Mouse (Mus musculus): ENCODE results near the gene Pon1. TPM values are rescaled to one million over a fixed set of nuclear protein-coding genes. Genes with fewer than 3 reads are reported as not detected.

The Pon1 gene
- polyA plus RNA-seq, 2 experiments, result not detected

DNA sequence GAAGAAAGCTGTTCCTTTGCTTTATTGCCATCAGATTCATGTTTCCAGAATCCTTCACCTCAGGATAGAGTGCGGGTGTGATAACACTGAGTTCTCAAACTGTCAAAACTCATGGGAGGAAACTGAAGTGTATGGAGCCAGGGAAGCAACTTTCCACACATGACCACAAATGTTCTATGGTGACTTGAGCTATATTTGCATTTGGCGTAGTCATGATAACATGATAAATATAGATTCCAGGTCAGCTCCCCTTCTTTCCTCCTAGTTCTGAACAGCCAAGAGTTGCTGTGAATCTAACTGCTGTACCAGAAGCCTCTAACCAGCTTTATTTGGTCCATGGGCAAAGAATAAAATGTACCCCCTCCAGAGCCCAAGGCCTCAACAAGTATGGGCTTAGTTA is 41.6 kb downstream of the Pon1 start:
- whole genome bisulfite sequencing, result 79% methylated on average over 2 of the region's 2 CpGs
- H3K4me1 ChIP-seq (ENCODE audit: control insufficient read depth, insufficient read depth, low read length), result no peaks in the 10 kb centered on the region
- no peaks in the 10 kb centered on the region for H3K27me3 ChIP-seq (ENCODE audit: control insufficient read depth, insufficient read depth, low read length)
- no peaks in the 10 kb centered on the region for H3K9me3 ChIP-seq (ENCODE audit: control insufficient read depth, low read length)
- no peak for DNase-seq (ENCODE audit: low spot score)
- H3K4me3 ChIP-seq (replicated peaks; ENCODE audit: low read length), result no peak overlapping the region
- H3K36me3 ChIP-seq (ENCODE audit: control insufficient read depth, insufficient read depth, low read length), result no peaks in the 10 kb centered on the region
- H3K9ac ChIP-seq (ENCODE audit: low read depth, low read length, severe bottlenecking), result no peak overlapping the region
- H3K4me2 ChIP-seq (replicated peaks; ENCODE audit: low read depth, low read length, severe bottlenecking), result no peak overlapping the region
- no peak for TF ChIP-seq POLR2A (IDR thresholded peaks at IDR 0.05; ENCODE audit: borderline replicate concordance, extremely low read depth, insufficient read depth, insufficient read length)
- no peak for ATAC-seq (ENCODE audit: low FRiP score, low read depth)
- H3K27ac ChIP-seq (replicated peaks; ENCODE audit: low read depth, low read length), result no peak overlapping the region

DNA sequence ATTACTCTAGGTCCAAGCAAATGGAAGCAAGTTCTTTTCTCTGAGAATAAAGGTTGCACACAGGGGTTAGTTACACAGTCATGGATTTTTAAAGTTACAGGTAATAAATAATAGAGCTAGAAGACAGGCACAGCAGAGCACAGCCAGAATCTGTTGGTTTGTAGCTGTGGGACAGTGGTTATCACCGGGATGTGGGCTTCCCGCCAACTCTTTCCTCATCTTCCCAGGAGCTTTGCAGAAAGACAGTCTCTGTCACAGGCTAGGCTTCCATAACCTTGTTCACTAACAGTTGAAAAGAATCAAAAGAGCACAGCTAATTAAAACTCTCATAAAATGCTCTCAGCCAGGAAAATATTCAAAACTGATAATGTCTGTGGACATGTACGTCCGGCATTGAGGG is 42.6 kb downstream of the Pon1 start:
- WGBS, result 80% methylated on average over 4 of the region's 4 CpGs
- Histone ChIP-seq H3K27me3 (ENCODE audit: control insufficient read depth, insufficient read depth, low read length) (no peaks in the 10 kb centered on the region), H3K9ac (ENCODE audit: low read depth, low read length, severe bottlenecking) (no peak overlapping the region), H3K27ac (replicated peaks; ENCODE audit: low read depth, low read length) (no peak overlapping the region), H3K4me3 (replicated peaks; ENCODE audit: low read length) (no peak overlapping the region), H3K9me3 (ENCODE audit: control insufficient read depth, low read length) (no peaks in the 10 kb centered on the region), H3K36me3 (ENCODE audit: control insufficient read depth, insufficient read depth, low read length) (no peaks in the 10 kb centered on the region), H3K4me2 (replicated peaks; ENCODE audit: low read depth, low read length, severe bottlenecking) (no peak overlapping the region), H3K4me1 (ENCODE audit: control insufficient read depth, insufficient read depth, low read length) (no peaks in the 10 kb centered on the region)
- no peak for TF ChIP-seq POLR2A (IDR thresholded peaks at IDR 0.05; ENCODE audit: borderline replicate concordance, extremely low read depth, insufficient read depth, insufficient read length)
- ATAC-seq (ENCODE audit: low FRiP score, low read depth) (no peak), DNase-seq (ENCODE audit: low spot score) (no peak)

DNA sequence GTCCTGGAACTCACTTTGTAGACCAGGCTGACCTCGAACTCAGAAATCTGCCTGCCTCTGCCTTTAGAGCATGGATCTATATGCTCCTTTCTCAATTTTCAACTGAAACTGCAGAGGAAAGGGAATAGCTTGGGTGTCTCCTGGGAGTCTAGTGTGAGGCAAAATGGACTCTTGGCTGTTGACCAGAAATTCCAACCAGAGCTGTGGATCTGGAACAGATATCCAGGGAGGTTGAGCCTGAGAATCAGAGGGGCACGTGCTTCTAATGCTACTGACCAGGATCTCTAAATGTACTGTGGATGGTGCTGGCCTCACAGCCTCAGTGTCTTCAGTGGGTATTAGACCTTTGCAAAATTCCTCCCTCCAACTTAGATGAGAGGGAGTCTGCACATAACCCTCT is 43.8 kb downstream of the Pon1 start:
- ATAC-seq (ENCODE audit: low FRiP score, low read depth) (no peak), DNase-seq (ENCODE audit: low spot score) (peak; percentile 35)
- H3K4me1 ChIP-seq (ENCODE audit: control insufficient read depth, insufficient read depth, low read length), result no peaks in the 10 kb centered on the region
- H3K4me2 ChIP-seq (replicated peaks; ENCODE audit: low read depth, low read length, severe bottlenecking), result no peak overlapping the region
- H3K36me3 ChIP-seq (ENCODE audit: control insufficient read depth, insufficient read depth, low read length), result no peaks in the 10 kb centered on the region
- no peak overlapping the region for H3K4me3 ChIP-seq (replicated peaks; ENCODE audit: low read length)
- H3K9me3 ChIP-seq (ENCODE audit: control insufficient read depth, low read length), result no peaks in the 10 kb centered on the region
- no peak overlapping the region for H3K9ac ChIP-seq (ENCODE audit: low read depth, low read length, severe bottlenecking)
- H3K27me3 ChIP-seq (ENCODE audit: control insufficient read depth, insufficient read depth, low read length), result no peaks in the 10 kb centered on the region
- no peak for TF ChIP-seq POLR2A (IDR thresholded peaks at IDR 0.05; ENCODE audit: borderline replicate concordance, extremely low read depth, insufficient read depth, insufficient read length)
- WGBS, result 78% methylated on average over 2 of the region's 2 CpGs
- no peak overlapping the region for H3K27ac ChIP-seq (replicated peaks; ENCODE audit: low read depth, low read length)

- Histone ChIP-seq H3K4me2 (replicated peaks; ENCODE audit: low read depth, low read length, severe bottlenecking) (no peak overlapping the region), H3K36me3 (ENCODE audit: control insufficient read depth, insufficient read depth, low read length) (no peaks in the 10 kb centered on the region), H3K27ac (replicated peaks; ENCODE audit: low read depth, low read length) (no peak overlapping the region), H3K27me3 (ENCODE audit: control insufficient read depth, insufficient read depth, low read length) (no peaks in the 10 kb centered on the region), H3K9me3 (ENCODE audit: control insufficient read depth, low read length) (no peaks in the 10 kb centered on the region), H3K4me1 (ENCODE audit: control insufficient read depth, insufficient read depth, low read length) (no peaks in the 10 kb centered on the region), H3K9ac (ENCODE audit: low read depth, low read length, severe bottlenecking) (no peak overlapping the region), H3K4me3 (replicated peaks; ENCODE audit: low read length) (no peak overlapping the region)
- no peak for TF ChIP-seq POLR2A (IDR thresholded peaks at IDR 0.05; ENCODE audit: borderline replicate concordance, extremely low read depth, insufficient read depth, insufficient read length)
- no peak for DNase-seq (ENCODE audit: low spot score)
- 70% methylated on average over 13 of the region's 13 CpGs for WGBS
- no peak for ATAC-seq (ENCODE audit: low FRiP score, low read depth)
These were observed 46.1 kb downstream of the Pon1 start for GRCm38 (mm10) chr6:5147488-5148142.

DNA sequence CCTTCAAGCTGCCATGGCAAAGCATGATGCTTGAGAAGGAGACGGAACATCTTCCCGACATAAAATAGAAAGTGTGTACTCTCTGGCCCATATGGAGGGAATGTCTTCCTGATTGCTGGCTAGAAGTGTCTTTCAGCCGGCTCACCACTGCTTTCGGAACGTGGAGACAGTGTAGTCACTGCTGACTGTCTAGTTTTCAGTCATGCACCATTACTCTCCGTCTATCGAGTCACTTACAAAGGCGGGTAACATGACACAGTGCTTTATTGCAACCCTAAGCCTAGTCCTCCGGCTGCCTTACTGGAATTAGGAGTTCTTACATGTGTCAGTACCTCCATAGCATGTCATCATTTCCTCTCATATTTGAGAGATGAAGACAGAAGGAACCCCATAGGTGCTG is 54.1 kb downstream of the Pon1 start:
- Histone ChIP-seq H3K27ac (replicated peaks; ENCODE audit: low read depth, low read length) (no peak overlapping the region), H3K4me3 (replicated peaks; ENCODE audit: low read length) (no peak overlapping the region), H3K4me1 (ENCODE audit: control insufficient read depth, insufficient read depth, low read length) (no peaks in the 10 kb centered on the region), H3K4me2 (replicated peaks; ENCODE audit: low read depth, low read length, severe bottlenecking) (no peak overlapping the region), H3K36me3 (ENCODE audit: control insufficient read depth, insufficient read depth, low read length) (0 out of 2 replicates have a peak, but pooled peaks cover 6% of the 10 kb centered on the region), H3K27me3 (ENCODE audit: control insufficient read depth, insufficient read depth, low read length) (no peaks in the 10 kb centered on the region), H3K9me3 (ENCODE audit: control insufficient read depth, low read length) (no peaks in the 10 kb centered on the region), H3K9ac (ENCODE audit: low read depth, low read length, severe bottlenecking) (no peak overlapping the region)
- TF ChIP-seq POLR2A (IDR thresholded peaks at IDR 0.05; ENCODE audit: borderline replicate concordance, extremely low read depth, insufficient read depth, insufficient read length), result no peak
- no peak for DNase-seq (ENCODE audit: low spot score)
- WGBS, result 85% methylated on average over 9 of the region's 9 CpGs
- ATAC-seq (ENCODE audit: low FRiP score, low read depth), result no peak
